Mouse (Mus musculus): ENCODE measurements around the gene Jade3.

DNA sequence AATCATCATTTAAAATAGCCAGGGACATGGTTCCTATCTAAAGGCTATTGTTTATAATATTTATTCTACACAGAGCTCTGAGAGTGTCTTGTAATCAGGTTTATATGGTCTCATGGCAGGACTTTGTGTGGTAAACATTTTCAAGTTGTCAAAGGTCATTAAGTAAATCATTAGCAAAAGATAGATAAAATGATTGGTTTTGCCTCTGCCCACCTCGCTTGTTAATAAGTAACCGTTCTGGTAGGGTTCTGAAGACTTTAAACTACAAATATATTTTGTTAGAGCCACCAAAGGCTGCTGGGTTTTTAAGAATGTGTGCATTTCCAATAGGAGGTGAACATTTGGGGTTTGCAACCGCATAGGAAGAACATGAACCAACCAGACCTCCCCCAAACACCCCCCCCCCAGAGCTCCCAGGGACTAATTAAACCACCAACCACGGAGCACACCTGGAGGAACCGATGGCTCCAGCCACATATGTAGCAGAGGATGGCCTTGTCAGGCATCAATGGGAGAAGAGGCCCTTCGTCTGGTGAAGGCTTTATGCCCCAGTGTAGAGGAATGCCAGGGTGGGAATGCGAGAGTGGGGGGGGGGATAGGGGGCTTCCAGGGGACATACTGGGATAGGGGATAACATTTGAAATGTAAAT is 94.9 kb downstream of the Jade3 start:
- TF ChIP-seq CTCF (IDR thresholded peaks at IDR 0.05 in 2 of 3, conservative IDR thresholded peaks at IDR 0.05 in 1 of 3; ENCODE audit: control insufficient read depth in 1 of 3, insufficient read depth in 1 of 3, low read depth in 2 of 3, low read length in 3 of 3, poor library complexity in 1 of 3, severe bottlenecking in 1 of 3) (no peak), HCFC1 (IDR thresholded peaks at IDR 0.05; ENCODE audit: low read depth, low read length) (no peak), KAT2A (conservative IDR thresholded peaks at IDR 0.05; ENCODE audit: low read depth, low read length) (no peak), BHLHE40 (IDR thresholded peaks at IDR 0.05; ENCODE audit: borderline replicate concordance, low read depth, low read length) (no peak), MAX (IDR thresholded peaks at IDR 0.05; ENCODE audit: low read length) (no peak), ZKSCAN1 (IDR thresholded peaks at IDR 0.05; ENCODE audit: low read depth, low read length) (no peak)

All from MEL (cell line).